Mouse (Mus musculus): ENCODE results near the gene 1700034J05Rik.

DNA sequence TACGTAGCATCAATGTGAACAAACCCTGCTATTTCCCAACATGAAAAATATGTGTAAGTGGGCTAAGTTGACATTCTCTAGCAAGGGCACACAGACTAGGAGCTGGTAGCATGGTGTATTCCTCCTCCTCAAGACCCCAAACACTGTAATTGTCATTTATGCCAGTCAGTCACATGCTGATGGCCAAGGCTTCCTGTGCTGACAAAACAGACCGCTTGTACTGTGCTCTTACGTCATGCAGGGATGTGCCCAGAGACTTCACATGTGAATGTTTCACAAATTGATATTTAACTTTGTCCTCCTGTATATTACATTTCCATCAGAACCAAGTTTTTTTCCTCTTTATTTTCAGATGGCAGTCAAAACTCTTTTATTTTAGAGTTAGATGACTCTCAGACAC lies 36.8 kb downstream of the 1700034J05Rik start:
- TF ChIP-seq POLR2A (IDR thresholded peaks at IDR 0.05; ENCODE audit: extremely low read depth, insufficient read depth, low read length) (no peak), CTCF (IDR thresholded peaks at IDR 0.05; ENCODE audit: low read depth, low read length) (no peak)
